Mouse (Mus musculus) embryo, embryonic 11.5 days (tissue): ENCODE results near the gene Mllt6.
A peak's percentile ranks its signal among the peaks of the same experiment; 100 is the strongest.
"Not testable (repeated sequence)": the region's sequence is repeated elsewhere in the genome, so short reads cannot be mapped to it uniquely, and the experiment has no call there.

Source experiments
- DNase-seq: peaks from one replicate; pipeline ENCODE4 v3.0.0-alpha.2; 2012; ENCODE audit warnings: low read depth, low spot score

Gene Mllt6

GRCm38 (mm10) chr11:97648541-97648940 lies 14.7 kb upstream of the Mllt6 start:
- not testable (repeated sequence) for DNase-seq

DNA sequence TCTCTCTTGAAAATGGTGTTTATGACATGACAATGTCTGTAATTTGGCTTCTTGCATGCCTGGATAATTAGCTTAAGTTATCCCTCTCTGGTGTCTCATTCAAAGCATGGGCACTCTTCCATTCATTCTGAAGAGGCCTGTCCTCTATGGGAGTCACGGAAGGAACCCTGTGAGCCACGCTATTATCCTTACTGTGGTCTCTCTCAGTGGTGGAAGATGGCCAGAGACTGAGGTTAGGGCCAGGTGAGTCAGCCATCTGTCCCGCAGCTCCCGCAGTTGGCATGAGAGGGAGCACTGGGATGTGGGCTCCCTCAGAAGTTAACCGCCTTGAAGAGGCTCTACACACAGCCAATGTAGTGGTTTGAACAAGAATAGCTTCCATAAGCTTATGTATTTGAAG lies 12.9 kb upstream of the Mllt6 start:
- DNase-seq = no peak

DNA sequence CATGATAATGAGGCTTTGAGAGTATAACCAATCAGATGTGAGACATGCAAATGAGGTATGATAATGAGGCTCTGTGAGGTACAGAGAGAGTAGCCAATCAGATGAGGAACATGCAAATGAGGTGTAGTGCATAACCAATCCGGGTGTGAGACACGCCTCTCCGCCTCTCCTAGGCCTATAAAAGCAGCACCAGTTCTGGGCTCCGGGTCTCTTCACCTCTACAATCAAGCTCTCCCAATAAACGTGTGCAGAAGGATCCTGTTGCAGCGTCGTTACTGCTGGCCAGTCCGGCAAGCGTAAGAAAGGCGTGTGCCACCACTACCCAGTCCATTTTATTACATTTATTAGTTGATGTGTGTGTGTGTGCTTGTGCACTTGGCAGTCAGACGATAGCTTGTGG lies 9.8 kb upstream of the Mllt6 start:
- DNase-seq = not testable (repeated sequence)

- no peak for DNase-seq
Measured at GRCm38 (mm10) chr11:97654210-97654609, 9.0 kb upstream of the Mllt6 start.

- DNase-seq = no peak
Measured at GRCm38 (mm10) chr11:97656269-97656971, 6.8 kb upstream of the Mllt6 start.

- DNase-seq = no peak
Measured at GRCm38 (mm10) chr11:97657184-97657945, 5.8 kb upstream of the Mllt6 start.

GRCm38 (mm10) chr11:97657967-97658366 lies 5.2 kb upstream of the Mllt6 start:
- not testable (repeated sequence) for DNase-seq

- DNase-seq = no peak
Measured at GRCm38 (mm10) chr11:97658751-97659266, 4.4 kb upstream of the Mllt6 start.

DNA sequence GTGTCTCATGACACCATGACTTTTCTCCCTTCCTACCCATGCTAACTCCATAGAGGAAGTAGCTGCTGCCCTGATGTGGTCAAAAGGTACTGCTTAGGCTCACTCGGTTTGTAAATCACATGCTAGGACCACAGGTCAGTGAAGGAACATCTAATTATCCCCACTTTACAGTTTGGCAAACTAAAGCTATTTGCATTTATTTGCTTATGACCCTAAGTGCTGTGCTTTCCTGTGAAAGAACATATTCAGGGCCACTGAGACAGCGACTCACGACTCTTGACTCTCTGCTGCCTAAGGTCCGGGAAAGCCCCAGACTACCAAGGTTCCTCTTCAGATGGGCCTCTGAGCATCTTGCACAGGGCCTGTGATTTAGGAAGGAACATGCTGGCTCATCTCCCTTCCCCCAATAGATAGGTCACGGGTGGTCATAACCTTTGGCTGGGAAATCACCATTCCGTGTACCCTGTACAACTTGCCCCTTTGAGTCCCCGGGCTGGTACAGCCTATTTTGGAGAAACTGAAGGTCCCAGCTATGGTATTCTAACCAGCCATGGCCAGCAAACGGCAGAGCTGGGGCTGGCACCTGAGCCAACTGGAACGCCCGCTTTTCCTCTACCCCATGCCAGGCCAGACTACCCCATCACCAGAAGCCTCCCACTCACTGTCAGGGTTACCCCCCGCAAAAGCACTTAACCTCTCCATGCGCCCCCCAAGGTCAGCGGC lies 3.8 kb upstream of the Mllt6 start:
- no peak for DNase-seq

- peak; percentile 29 for DNase-seq
Measured at GRCm38 (mm10) chr11:97659990-97660714, 3.1 kb upstream of the Mllt6 start.

DNA sequence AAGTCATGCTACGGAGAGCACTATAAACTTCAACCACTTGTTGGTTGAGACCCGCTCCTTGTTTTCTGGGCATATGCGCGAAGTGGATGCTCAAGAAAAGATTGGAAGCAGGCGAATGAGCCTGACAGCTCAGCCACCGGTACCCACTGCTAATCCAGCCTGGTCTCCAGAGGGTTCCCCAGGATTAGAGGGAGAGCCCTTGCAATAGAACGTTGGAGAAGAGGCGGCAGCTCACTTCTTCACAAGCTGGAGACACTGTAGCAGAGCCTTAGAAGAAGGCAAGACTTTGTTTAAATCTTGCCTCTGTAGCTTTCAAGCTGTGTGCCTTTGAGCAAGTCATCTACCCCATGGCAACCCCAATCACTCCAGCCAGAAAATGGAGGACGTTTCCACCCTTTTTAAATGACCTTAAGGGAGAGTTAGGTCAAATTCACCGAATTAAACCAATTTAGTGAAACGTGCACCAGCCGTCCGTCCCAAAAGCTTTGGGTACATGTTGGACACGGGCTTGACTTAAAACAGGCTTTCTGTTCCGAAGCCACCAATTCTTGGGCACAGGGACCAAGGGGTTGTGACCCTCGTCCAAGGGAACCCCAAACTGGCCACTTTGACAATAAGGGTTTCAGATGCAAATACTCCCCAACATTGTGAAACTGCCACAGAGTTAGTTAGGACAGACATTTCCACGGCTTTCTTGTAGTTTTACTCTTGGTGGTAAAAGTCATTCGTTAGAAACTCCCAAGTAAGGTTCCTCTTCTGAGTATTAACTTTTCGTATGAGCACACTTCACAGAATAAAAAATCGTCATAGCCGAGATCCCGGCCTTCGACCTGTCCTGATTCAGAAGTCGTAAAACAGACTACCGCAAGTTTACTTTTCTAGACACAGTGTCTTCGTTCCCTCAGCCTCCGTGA lies 2.2 kb upstream of the Mllt6 start:
- DNase-seq = no peak

GRCm38 (mm10) chr11:97661648-97662133 lies 1.5 kb upstream of the Mllt6 start:
- no peak for DNase-seq

- no peak for DNase-seq
Measured at GRCm38 (mm10) chr11:97662207-97662892, 864 bp upstream of the Mllt6 start.

GRCm38 (mm10) chr11:97663528-97664338 lies 519 bp downstream of the Mllt6 start:
- DNase-seq = no peak

- DNase-seq = no peak
Measured at GRCm38 (mm10) chr11:97664339-97664665, 1.1 kb downstream of the Mllt6 start.

GRCm38 (mm10) chr11:97664771-97665240 lies 1.6 kb downstream of the Mllt6 start:
- DNase-seq = no peak

DNA sequence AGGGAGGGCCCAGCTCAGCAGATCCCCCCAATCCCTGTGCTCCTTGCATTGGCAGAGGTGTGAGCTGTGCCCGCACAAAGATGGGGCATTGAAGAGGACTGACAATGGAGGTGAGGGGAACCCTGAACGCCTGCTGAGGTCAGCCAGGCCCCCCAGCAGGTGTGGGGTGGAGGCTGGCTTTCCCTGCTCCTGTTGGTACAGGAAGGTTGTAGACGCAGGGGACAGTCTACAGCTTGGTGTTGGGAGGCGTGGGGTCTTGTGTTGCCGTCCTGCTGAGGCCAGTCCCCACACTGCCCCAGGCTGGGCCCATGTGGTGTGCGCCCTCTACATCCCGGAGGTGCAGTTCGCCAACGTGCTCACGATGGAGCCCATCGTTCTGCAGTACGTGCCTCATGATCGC lies 2.2 kb downstream of the Mllt6 start:
- no peak for DNase-seq

- DNase-seq = no peak
Measured at GRCm38 (mm10) chr11:97666221-97666620, 3.0 kb downstream of the Mllt6 start.

DNA sequence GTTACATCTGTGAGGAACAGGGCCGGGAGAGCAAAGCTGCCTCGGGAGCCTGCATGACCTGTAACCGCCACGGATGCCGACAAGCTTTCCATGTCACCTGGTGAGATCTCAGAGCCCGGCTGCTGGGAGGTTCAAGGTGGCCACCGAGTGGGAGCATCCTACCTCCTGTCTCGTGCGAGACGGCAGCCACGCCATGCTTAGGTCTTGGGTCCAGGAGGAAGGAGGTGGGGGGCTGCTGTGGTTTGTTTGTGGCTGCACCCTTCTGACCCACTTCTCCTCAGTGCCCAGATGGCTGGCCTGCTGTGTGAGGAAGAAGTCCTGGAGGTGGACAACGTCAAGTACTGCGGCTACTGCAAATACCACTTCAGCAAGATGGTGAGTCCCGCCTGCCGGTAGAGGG lies 3.6 kb downstream of the Mllt6 start:
- DNase-seq = no peak
